Mouse (Mus musculus) myocyte (in vitro differentiated cells): ENCODE measurements around the gene Amer2. TPM values are rescaled to one million over a fixed set of nuclear protein-coding genes. Genes with fewer than 3 reads are reported as not detected.
"Not testable (repeated sequence)": the region's sequence is repeated elsewhere in the genome, so short reads cannot be mapped to it uniquely, and the experiment has no call there.

Source experiments
- H3K27me3 ChIP-seq: one replicate; pipeline ENCODE4 v1.6.1; 2011; ENCODE audit not compliant: control insufficient read depth, insufficient read depth, insufficient read length
- H3K36me3 ChIP-seq: one replicate; pipeline ENCODE4 v1.6.1; 2011; ENCODE audit not compliant: control insufficient read depth, insufficient read depth
- H3K4me2 ChIP-seq: one replicate; pipeline ENCODE4 v1.6.1; 2011; ENCODE audit warnings: low read depth, control low read depth
- H3K4me3 ChIP-seq: one replicate; pipeline ENCODE4 v1.5.1; 2011; ENCODE audit warnings: mild to moderate bottlenecking, control low read depth, moderate library complexity
- H3K79me2 ChIP-seq: one replicate; pipeline ENCODE4 v1.6.1; 2011; ENCODE audit not compliant: control insufficient read depth, insufficient read depth
- H3ac ChIP-seq: one replicate; pipeline ENCODE4 v1.6.1; 2011; ENCODE audit not compliant: control insufficient read depth, insufficient read length
- CEBPB ChIP-seq: IDR thresholded peaks from 2 replicates; pipeline ENCODE4 v1.6.1; 2011; ENCODE audit warnings: mild to moderate bottlenecking, moderate library complexity; ENCODE audit not compliant: poor library complexity, insufficient read depth, severe bottlenecking
- E2F4 ChIP-seq: IDR thresholded peaks from one replicate; pipeline ENCODE4 v1.6.1; 2011; ENCODE audit warnings: mild to moderate bottlenecking, control low read depth, moderate library complexity; ENCODE audit not compliant: insufficient read depth
- MAX ChIP-seq: IDR thresholded peaks from one replicate; pipeline ENCODE4 v1.6.1; 2011; ENCODE audit warnings: low read depth, mild to moderate bottlenecking, control low read depth
- MYOD1 ChIP-seq, 3 experiments: IDR thresholded peaks; one replicate each; pipeline ENCODE4 v1.6.1; 2011; ENCODE audit warnings: control low read depth in 2 of 3, low read depth in 2 of 3, mild to moderate bottlenecking in 2 of 3, moderate library complexity in 1 of 3; ENCODE audit not compliant: insufficient read length in 2 of 3, control insufficient read depth in 1 of 3
- MYOG ChIP-seq, 3 experiments: IDR thresholded peaks; one replicate each; pipeline ENCODE4 v1.6.1; 2011; ENCODE audit warnings: control low read depth in 2 of 3, low read depth in 2 of 3, mild to moderate bottlenecking in 2 of 3; ENCODE audit not compliant: insufficient read length in 2 of 3, control insufficient read depth in 1 of 3, insufficient read depth in 1 of 3
- POLR2A ChIP-seq: IDR thresholded peaks from one replicate; pipeline ENCODE4 v1.6.1; 2011; ENCODE audit warnings: low read depth, mild to moderate bottlenecking, control low read depth, moderate library complexity; ENCODE audit not compliant: insufficient read length
- POLR2AphosphoS2 ChIP-seq: IDR thresholded peaks from one replicate; pipeline ENCODE4 v1.6.1; 2011; ENCODE audit warnings: low read depth, control low read depth; ENCODE audit not compliant: insufficient read length
- REST ChIP-seq: IDR thresholded peaks from one replicate; pipeline ENCODE4 v1.6.1; 2011; ENCODE audit warnings: mild to moderate bottlenecking, control low read depth, moderate library complexity; ENCODE audit not compliant: insufficient read depth, insufficient read length
- SRF ChIP-seq: IDR thresholded peaks from one replicate; pipeline ENCODE4 v1.6.1; 2011; ENCODE audit warnings: low read depth; ENCODE audit not compliant: control insufficient read depth, insufficient read length
- TCF12 ChIP-seq: IDR thresholded peaks from one replicate; pipeline ENCODE4 v1.6.1; 2011; ENCODE audit warnings: mild to moderate bottlenecking, control low read depth; ENCODE audit not compliant: poor library complexity, insufficient read depth, severe bottlenecking
- TCF3 ChIP-seq: IDR thresholded peaks from one replicate; pipeline ENCODE4 v1.6.1; 2011; ENCODE audit warnings: low read depth, control low read depth; ENCODE audit not compliant: insufficient read length
- USF1 ChIP-seq: IDR thresholded peaks from one replicate; pipeline ENCODE4 v1.6.1; 2011; ENCODE audit warnings: low read depth, mild to moderate bottlenecking, control low read depth, moderate library complexity
- polyA plus RNA-seq: library from polyadenylated mRNA; unstranded; fragments of >200 nt; fragmentation: generic; extraction: Trizol; gene quantifications from one replicate; pipeline ENCODE4 v1.2.1, GENCODE M21; 2012; ENCODE audit warnings: missing spikeins

Amer2 gene
- not detected for polyA plus RNA-seq

DNA sequence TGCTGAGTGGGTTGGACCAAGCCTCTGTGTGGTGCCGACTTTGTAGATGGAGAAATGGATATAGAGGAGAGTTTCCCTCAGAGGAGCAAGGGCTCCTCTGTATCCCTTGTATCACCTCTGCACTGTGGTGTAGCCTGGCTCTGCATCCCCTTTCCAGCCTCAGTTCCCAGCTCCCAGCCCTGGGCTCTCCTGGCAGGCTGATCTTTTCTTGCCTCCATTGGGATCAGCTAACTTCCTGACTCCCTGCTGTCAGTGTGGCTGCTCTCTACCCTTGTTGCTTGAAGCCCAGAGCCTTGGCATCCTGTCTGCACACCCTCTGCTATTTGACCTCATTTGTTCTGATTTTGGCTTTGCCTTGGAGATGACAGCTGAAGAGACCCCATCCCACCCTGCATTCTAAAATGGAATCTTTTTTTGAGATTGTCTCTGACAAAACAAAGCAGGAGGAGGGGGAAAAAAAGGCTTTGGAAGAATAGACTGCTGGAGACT, at the start of gene Amer2:
Amer2 (plus strand) TSS at position 439 of the 489 bp plus-strand sequence.
- H3K79me2 ChIP-seq = no peaks in the 10 kb centered on the region
- no peak within 1 kb of the TSS for H3ac ChIP-seq
- H3K27me3 ChIP-seq = peaks cover 42% of the 10 kb centered on the region
- TF ChIP-seq MAX = no peak
- no peak for TF ChIP-seq POLR2AphosphoS2
- TF ChIP-seq REST = no peak
- TF ChIP-seq CEBPB = no peak
- no peak for TF ChIP-seq TCF12
- no peak for TF ChIP-seq MYOD1 (IDR thresholded peaks at IDR 0.05; ENCODE audit: control insufficient read depth in 1 of 3, insufficient read length in 2 of 3, low read depth in 2 of 3)
- no peak for TF ChIP-seq E2F4
- no peak for TF ChIP-seq POLR2A
- no peak for TF ChIP-seq MYOG (IDR thresholded peaks at IDR 0.05; ENCODE audit: control insufficient read depth in 1 of 3, insufficient read depth in 1 of 3, insufficient read length in 2 of 3, low read depth in 2 of 3)
- no peak for TF ChIP-seq SRF
- no peak for TF ChIP-seq USF1
- TF ChIP-seq TCF3 = no peak
- H3K4me2 ChIP-seq = no peak within 1 kb of the TSS
- no peaks in the 10 kb centered on the region for H3K36me3 ChIP-seq
- H3K4me3 ChIP-seq = no peak within 1 kb of the TSS

DNA sequence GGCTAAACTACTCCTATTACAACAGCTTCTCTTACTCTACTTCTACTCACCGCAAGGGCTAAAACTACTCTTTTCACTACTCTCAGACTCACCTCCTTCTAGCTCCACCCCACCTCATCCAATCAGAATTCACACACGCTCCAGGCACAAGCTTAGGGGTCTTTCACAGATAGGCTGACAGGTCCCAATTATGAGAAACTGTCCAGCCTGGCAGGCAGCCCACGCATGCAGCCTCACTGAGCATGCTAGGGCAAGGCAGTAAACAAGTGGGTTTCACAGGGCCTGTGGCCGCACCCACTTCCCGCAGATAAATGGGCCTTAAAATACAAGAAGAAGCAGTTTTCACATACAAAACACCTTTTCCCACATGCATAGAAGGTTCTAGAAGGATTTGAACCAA, 33.1 kb upstream of the Amer2 start:
- H3K36me3 ChIP-seq, H3K4me3 ChIP-seq, H3ac ChIP-seq, H3K79me2 ChIP-seq, H3K27me3 ChIP-seq, H3K4me2 ChIP-seq: not testable (repeated sequence)

- TF ChIP-seq MYOD1 (IDR thresholded peaks at IDR 0.05; ENCODE audit: control insufficient read depth in 1 of 3, insufficient read length in 2 of 3, low read depth in 2 of 3) (no peak), SRF (no peak), MYOG (IDR thresholded peaks at IDR 0.05; ENCODE audit: control insufficient read depth in 1 of 3, insufficient read depth in 1 of 3, insufficient read length in 2 of 3, low read depth in 2 of 3) (no peak), CEBPB (no peak), E2F4 (no peak), TCF3 (no peak)
- Histone ChIP-seq H3K79me2 (no peaks in the 10 kb centered on the region), H3K36me3 (no peaks in the 10 kb centered on the region), H3K4me2 (no peak overlapping the region), H3K27me3 (no peaks in the 10 kb centered on the region), H3K4me3 (no peak overlapping the region), H3ac (no peak overlapping the region)
Measured at GRCm38 (mm10) chr14:60340570-60340969, 32.5 kb upstream of the Amer2 start.

DNA sequence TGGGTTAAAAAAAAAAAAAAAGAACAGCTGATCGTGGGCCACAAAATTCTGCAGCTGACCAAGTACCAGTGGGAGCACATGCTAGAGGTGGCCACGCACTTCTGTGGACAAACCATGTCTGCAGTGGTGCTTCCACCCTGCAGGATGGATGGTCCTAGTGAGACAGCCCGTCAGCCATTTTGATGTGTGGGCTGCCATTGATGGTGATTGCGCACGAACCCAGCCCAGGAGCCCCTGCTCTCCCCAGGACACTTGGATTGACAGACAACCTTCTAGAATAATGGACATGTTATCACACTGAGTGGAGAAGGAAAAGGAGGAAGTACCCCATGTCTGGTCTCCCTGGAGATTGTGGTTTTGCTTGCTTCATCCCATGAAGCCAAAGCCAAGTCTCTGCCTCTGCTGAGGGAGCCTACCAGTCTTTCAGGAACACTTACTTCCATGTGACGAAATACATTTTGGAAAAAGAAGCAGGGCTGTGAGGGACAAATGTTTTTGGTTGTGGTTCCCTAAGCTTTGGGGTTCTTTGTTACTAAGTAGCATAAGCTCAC, 27.7 kb upstream of the Amer2 start:
- H3K79me2 ChIP-seq = no peaks in the 10 kb centered on the region
- H3K4me3 ChIP-seq = no peak overlapping the region
- no peak overlapping the region for H3ac ChIP-seq
- no peak overlapping the region for H3K4me2 ChIP-seq
- H3K27me3 ChIP-seq = no peaks in the 10 kb centered on the region
- TF ChIP-seq REST (no peak), E2F4 (no peak), TCF12 (no peak), USF1 (no peak), MAX (no peak), MYOD1 (IDR thresholded peaks at IDR 0.05; ENCODE audit: control insufficient read depth in 1 of 3, insufficient read length in 2 of 3, low read depth in 2 of 3) (no peak), SRF (no peak), POLR2A (no peak), TCF3 (no peak), POLR2AphosphoS2 (no peak), MYOG (IDR thresholded peaks at IDR 0.05; ENCODE audit: control insufficient read depth in 1 of 3, insufficient read depth in 1 of 3, insufficient read length in 2 of 3, low read depth in 2 of 3) (no peak), CEBPB (no peak)
- H3K36me3 ChIP-seq = no peaks in the 10 kb centered on the region

DNA sequence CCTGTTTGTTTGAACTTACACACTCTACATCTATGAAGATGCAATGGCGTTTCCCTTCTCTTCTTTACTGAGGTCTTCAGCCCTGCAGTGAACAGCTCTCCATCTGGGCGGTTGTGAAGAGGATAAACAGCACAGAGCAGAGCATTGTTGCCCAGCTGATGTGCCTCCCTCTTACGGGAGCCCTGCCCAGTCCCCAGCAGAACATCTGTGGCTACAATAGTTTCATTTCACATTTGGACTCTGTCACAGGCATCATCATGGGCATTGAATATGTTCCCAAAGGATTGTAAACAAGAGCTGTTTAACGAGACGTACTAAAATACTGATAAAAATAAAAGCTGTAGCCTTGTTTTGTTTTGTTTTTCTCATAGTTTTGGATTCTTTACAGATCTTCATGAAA, 14.7 kb upstream of the Amer2 start:
- no peaks in the 10 kb centered on the region for H3K79me2 ChIP-seq
- H3ac ChIP-seq = no peak overlapping the region
- TF ChIP-seq TCF12 = no peak
- no peak for TF ChIP-seq REST
- TF ChIP-seq USF1 = no peak
- no peak for TF ChIP-seq MYOG (IDR thresholded peaks at IDR 0.05; ENCODE audit: control insufficient read depth in 1 of 3, insufficient read depth in 1 of 3, insufficient read length in 2 of 3, low read depth in 2 of 3)
- TF ChIP-seq CEBPB = no peak
- TF ChIP-seq MYOD1 (IDR thresholded peaks at IDR 0.05; ENCODE audit: control insufficient read depth in 1 of 3, insufficient read length in 2 of 3, low read depth in 2 of 3) = no peak
- no peak overlapping the region for H3K4me3 ChIP-seq
- no peaks in the 10 kb centered on the region for H3K36me3 ChIP-seq
- H3K27me3 ChIP-seq = no peaks in the 10 kb centered on the region
- H3K4me2 ChIP-seq = no peak overlapping the region
